Mouse (Mus musculus): ENCODE data around the gene Brca1.
A peak's percentile ranks its signal among the peaks of the same experiment; 100 is the strongest.
"Not testable (repeated sequence)": the region's sequence is repeated elsewhere in the genome, so short reads cannot be mapped to it uniquely, and the experiment has no call there.

Gene Brca1

DNA sequence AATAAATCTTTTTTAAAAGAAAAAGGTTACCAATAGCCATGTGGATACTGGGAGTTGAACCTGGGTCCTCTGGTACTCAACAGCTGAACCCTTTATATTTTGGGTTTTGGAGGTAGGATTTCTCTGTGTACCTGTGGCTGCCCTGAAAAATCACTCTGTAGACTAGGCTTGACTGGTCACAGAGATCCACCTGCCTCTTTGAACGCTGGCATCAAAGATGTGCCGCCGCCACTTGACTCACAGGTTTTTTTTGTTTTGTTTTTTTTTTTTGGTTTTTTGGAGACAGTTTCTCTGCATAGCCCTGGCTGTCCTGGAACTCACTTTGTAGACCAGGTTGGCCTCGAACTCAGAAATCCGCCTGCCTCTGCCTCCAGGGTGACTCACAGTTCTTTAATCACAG is 104.0 kb downstream of the Brca1 start:
- DNase-seq = no peak

DNA sequence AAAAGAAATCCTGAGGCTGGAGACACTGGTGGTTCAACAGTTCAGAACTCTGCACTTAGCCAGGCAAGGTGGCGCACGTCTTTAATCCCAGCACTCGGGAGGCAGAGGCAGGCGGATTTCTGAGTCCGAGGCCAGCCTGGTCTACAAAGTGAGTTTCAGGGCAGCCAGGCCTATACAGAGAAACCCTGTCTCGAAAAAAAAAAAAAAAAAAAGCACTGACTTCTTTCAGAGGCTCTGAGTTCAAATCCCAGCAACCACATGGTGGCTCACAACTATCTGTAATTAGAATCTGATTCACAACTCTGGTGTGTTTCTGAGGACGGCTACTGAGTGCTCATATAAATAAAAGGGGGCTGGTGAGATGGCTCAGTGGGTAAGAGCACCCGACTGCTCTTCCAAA is 104.9 kb downstream of the Brca1 start:
- DNase-seq = not testable (repeated sequence)

DNA sequence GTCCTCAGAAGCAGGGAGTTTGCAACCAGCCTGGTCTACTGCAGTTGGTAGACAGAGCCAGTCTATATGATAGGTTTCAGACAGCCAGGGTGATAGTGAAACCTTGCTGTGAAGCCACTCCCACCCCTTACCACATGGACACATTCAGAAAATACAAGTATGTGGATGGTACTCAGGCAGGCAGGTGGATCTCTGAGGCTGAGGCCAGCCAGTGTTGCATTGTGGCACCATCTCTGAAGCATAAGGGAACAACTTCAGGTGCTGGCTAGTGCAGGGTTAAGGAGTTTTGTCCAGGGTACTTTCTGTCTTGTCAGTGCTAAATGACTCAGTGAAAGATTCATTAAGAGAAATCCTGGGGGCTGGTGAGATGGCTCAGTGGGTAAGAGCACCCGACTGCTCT is 105.4 kb downstream of the Brca1 start:
- DNase-seq = no peak

DNA sequence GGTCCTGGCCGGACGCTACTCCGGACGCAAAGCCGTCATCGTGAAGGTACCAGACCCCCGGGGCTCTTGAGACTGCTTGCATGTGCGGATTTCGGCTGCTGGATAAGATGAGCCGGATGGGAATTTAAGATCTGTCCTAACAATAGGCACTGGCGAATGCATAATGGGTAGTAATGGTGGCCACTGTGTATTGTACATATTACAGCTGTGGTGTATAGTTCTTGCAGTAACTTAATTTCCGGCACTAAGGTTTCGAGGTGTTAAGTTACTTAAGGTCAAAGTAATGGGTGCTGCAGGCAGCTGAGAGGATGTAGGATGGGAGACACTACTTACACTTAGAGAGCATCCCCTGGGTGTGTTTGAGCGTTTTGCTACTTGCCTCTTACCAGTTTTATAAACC is 109.0 kb downstream of the Brca1 start:
- DNase-seq = no peak

DNA sequence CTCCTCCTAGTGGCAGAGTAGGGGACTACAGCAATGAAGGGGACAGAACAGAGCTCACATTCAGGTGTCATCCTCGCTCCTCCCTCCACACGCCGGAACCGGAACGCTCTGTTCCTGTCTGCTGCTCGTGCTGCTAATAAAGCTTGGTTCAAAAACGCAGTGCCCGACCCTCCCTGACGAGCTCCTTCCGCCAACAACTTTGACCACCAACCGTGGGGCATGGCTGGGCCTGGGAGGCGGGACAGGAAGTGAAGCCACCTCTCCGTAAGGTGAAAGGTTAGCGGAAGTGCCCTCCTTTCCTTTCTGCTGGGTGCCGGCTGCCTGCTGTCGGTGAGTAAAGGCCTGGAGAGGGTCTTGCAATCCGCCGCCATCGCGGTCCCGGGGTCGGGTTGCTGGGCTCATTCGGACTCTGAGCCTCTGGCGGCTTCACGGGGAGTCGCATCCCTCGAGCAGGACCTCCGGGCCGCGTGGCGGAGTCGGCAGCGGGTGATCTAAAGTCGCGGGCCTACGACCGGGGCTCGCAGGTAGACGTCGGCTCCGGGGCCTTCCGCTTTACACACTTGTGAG is 109.5 kb downstream of the Brca1 start, which contains the start of gene Rpl27:
TSS of gene Rpl27 (plus strand) at position 172 of the 567 bp plus-strand sequence.
- peak; percentile 94 for DNase-seq

DNA sequence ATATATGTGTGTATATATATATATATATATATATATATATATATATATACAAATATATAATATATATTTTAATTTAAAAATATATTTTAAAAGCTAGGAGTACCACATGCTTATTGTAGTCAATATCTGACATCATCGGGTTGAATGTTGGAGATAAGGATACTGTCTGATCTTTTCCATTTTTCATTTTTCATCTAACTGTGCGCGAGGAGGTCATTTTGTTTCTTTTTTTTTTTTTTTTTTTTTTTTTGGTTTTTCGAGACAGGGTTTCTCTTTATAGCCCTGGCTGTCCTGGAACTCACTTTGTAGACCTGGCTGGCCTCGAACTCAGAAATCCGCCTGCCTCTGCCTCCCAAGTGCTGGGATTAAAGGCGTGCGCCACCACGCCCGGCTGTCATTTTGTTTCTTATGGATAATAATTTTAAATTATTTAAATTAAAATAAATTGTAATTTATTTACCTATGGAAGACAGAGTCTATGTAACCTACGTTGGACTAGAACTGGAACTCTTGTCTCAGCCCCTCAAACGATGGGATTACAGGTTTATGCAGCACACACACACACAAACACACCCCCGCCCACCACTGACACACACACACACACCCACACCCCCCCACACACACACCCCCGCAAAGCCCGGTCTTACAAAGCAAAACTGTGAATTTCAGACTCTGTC is 110.2 kb downstream of the Brca1 start:
- not testable (repeated sequence) for DNase-seq

Data from right cerebral cortex, postnatal 14 days (tissue).